Mouse (Mus musculus) heart, embryonic 13.5 days (tissue): ENCODE results near the gene Mmp28. TPM values are rescaled to one million over a fixed set of nuclear protein-coding genes. Genes with fewer than 3 reads are reported as not detected.
A peak's percentile ranks its signal among the peaks of the same experiment; 100 is the strongest.

ENCODE experiments used
- ATAC-seq: fragments of 200-750 bp; cut with Nextera tagmentation; 2 replicates; pipeline ENCODE4 v1.8.0; 2017; ENCODE audit warnings: moderate TSS enrichment; ENCODE audit not compliant: insufficient number of reproducible peaks, low FRiP score, low TSS enrichment; ENCODE audit errors: extremely low read depth
- H3K27ac ChIP-seq: fragments of 300-500 bp; sonication (generic); replicated peaks from 2 replicates; pipeline ENCODE4 v1.5.1; 2015; ENCODE audit warnings: moderate library complexity, mild to moderate bottlenecking, inconsistent platforms
- H3K27me3 ChIP-seq: fragments of 300-500 bp; sonication (generic); replicated peaks from 2 replicates; pipeline ENCODE4 v1.6.1; 2015; ENCODE audit warnings: mild to moderate bottlenecking, inconsistent platforms
- H3K36me3 ChIP-seq: fragments of 300-500 bp; sonication (generic); 2 replicates; pipeline ENCODE4 v1.6.1; 2015; ENCODE audit warnings: mild to moderate bottlenecking, inconsistent platforms
- H3K4me1 ChIP-seq: fragments of 300-500 bp; sonication (generic); 2 replicates; pipeline ENCODE4 v1.6.1; 2015; ENCODE audit warnings: inconsistent platforms
- H3K4me2 ChIP-seq: fragments of 300-500 bp; sonication (generic); 2 replicates; pipeline ENCODE4 v1.6.1; 2015; ENCODE audit warnings: inconsistent platforms, mild to moderate bottlenecking, moderate library complexity
- H3K4me3 ChIP-seq: fragments of 300-500 bp; sonication (generic); 2 replicates; pipeline ENCODE4 v1.5.1; 2015; ENCODE audit warnings: moderate library complexity, mild to moderate bottlenecking, inconsistent platforms
- H3K9ac ChIP-seq: fragments of 300-500 bp; sonication (generic); 2 replicates; pipeline ENCODE4 v1.6.1; 2015; ENCODE audit warnings: inconsistent platforms, mild to moderate bottlenecking, moderate library complexity
- H3K9me3 ChIP-seq: fragments of 300-500 bp; sonication (generic); 2 replicates; pipeline ENCODE4 v1.6.1; 2016; ENCODE audit warnings: inconsistent platforms
- WGBS: fragments of 180-500 bp; shearing (Covaris S2); methylation state at CpG from one replicate; pipeline ENCODE4 v1.1.7; 2015; ENCODE audit warnings: mixed read lengths; 5-methylcytosine and 5-hydroxymethylcytosine counted together
- polyA plus RNA-seq: library from polyadenylated mRNA; unstranded; fragments of >200 nt; fragmentation: Nextera tagmentation; extraction: Ambion mirVana; gene quantifications from 2 replicates; pipeline ENCODE4 v1.2.1, GENCODE M21; 2015

Mmp28 gene
- polyA plus RNA-seq, 1 experiment from 2014 or later: 2.5 TPM

- no peaks in the 10 kb centered on the region for H3K9me3 ChIP-seq
- H3K36me3 ChIP-seq: peaks cover 53% of the 10 kb centered on the region
- no peak overlapping the region for H3K4me2 ChIP-seq
- no peak for ATAC-seq
- H3K4me3 ChIP-seq: no peak overlapping the region
- no peak overlapping the region for H3K9ac ChIP-seq
- peaks cover 46% of the 10 kb centered on the region for H3K4me1 ChIP-seq
- no peak overlapping the region for H3K27ac ChIP-seq
- 48% methylated on average over 7 of the region's 7 CpGs for WGBS
- no peaks in the 10 kb centered on the region for H3K27me3 ChIP-seq
These were observed 59.1 kb downstream of the Mmp28 start for GRCm38 (mm10) chr11:83403787-83404186.

- H3K9ac ChIP-seq: no peak overlapping the region
- no peak for ATAC-seq
- peaks cover 33% of the 10 kb centered on the region for H3K4me1 ChIP-seq
- no peak overlapping the region for H3K4me2 ChIP-seq
- H3K27ac ChIP-seq: no peak overlapping the region
- no peak overlapping the region for H3K4me3 ChIP-seq
- no peaks in the 10 kb centered on the region for H3K27me3 ChIP-seq
- H3K36me3 ChIP-seq: peaks cover 71% of the 10 kb centered on the region
- H3K9me3 ChIP-seq: no peaks in the 10 kb centered on the region
- WGBS: 67% methylated on average over 5 of the region's 5 CpGs
These were observed 64.1 kb downstream of the Mmp28 start for GRCm38 (mm10) chr11:83398724-83399123.

GRCm38 (mm10) chr11:83397626-83398025, 65.2 kb downstream of the Mmp28 start:
- WGBS: 80% methylated on average over 7 of the region's 7 CpGs
- no peak for ATAC-seq
- Histone ChIP-seq H3K9me3 (no peaks in the 10 kb centered on the region), H3K4me3 (no peak overlapping the region), H3K36me3 (peaks cover 62% of the 10 kb centered on the region), H3K27ac (no peak overlapping the region), H3K9ac (no peak overlapping the region), H3K4me2 (no peak overlapping the region), H3K4me1 (peaks cover 31% of the 10 kb centered on the region), H3K27me3 (no peaks in the 10 kb centered on the region)

GRCm38 (mm10) chr11:83394802-83395439, 68.0 kb downstream of the Mmp28 start:
- H3K4me2 ChIP-seq: peak overlapping the region; percentile 20; the same call in 1 of the 2 replicates
- peaks cover 63% of the 10 kb centered on the region for H3K36me3 ChIP-seq
- peaks cover 46% of the 10 kb centered on the region for H3K4me1 ChIP-seq
- H3K27ac ChIP-seq: peak overlapping the region; percentile 60
- H3K9me3 ChIP-seq: no peaks in the 10 kb centered on the region
- no peaks in the 10 kb centered on the region for H3K27me3 ChIP-seq
- no peak overlapping the region for H3K4me3 ChIP-seq
- H3K9ac ChIP-seq: no peak overlapping the region
- WGBS: 34% methylated on average over 6 of the region's 6 CpGs
- no peak; the same call in 1 of the 2 replicates for ATAC-seq

- H3K27me3 ChIP-seq: no peaks in the 10 kb centered on the region
- peaks cover 46% of the 10 kb centered on the region for H3K4me1 ChIP-seq
- WGBS: 39% methylated on average over 4 of the region's 4 CpGs
- peak overlapping the region; percentile 96 for H3K27ac ChIP-seq
- H3K4me2 ChIP-seq: peak overlapping the region; percentile 50
- no peak for ATAC-seq
- no peak overlapping the region; the same call in 1 of the 2 replicates for H3K9ac ChIP-seq
- no peak overlapping the region for H3K4me3 ChIP-seq
- peaks cover 59% of the 10 kb centered on the region for H3K36me3 ChIP-seq
- no peaks in the 10 kb centered on the region for H3K9me3 ChIP-seq
These were observed 69.8 kb downstream of the Mmp28 start for GRCm38 (mm10) chr11:83393062-83393461.

Other genes with a start within 250 kb of the Mmp28 start
- 0.84 and 0.88 TPM in 2 replicates for gene Slfn14, start 176.3 kb downstream of the Mmp28 start, polyA plus RNA-seq
- gene Ap2b1, start 164.0 kb downstream of the Mmp28 start, polyA plus RNA-seq: 36.2 and 37.2 TPM in 2 replicates
- gene Pex12, start 160.5 kb downstream of the Mmp28 start, polyA plus RNA-seq: 8.5 and 8.6 TPM in 2 replicates
- gene Rasl10b, start 53.9 kb downstream of the Mmp28 start, polyA plus RNA-seq: 7.2 and 7.3 TPM in 2 replicates
- 0.11 TPM in 1 of 2 replicates, not detected in the other for gene Gas2l2, start 33.6 kb downstream of the Mmp28 start, polyA plus RNA-seq
- 1.4 and 2.1 TPM in 2 replicates for gene 1700020L24Rik, start 25.4 kb downstream of the Mmp28 start, polyA plus RNA-seq
- 9.7 and 10.5 TPM in 2 replicates for gene Taf15, start 10.0 kb upstream of the Mmp28 start, polyA plus RNA-seq
- not detected in 2 replicates for gene Heatr9, start 59.1 kb upstream of the Mmp28 start, polyA plus RNA-seq
- 0.31 and 0.40 TPM in 2 replicates for gene Ccl5, start 67.4 kb upstream of the Mmp28 start, polyA plus RNA-seq
- 2.1 and 2.7 TPM in 2 replicates for gene Ccl9, start 115.6 kb upstream of the Mmp28 start, polyA plus RNA-seq
- gene Ccl6, start 130.0 kb upstream of the Mmp28 start, polyA plus RNA-seq: 2.7 and 3.8 TPM in 2 replicates
- not detected in 2 replicates for gene Rpl9-ps1, start 182.6 kb upstream of the Mmp28 start, polyA plus RNA-seq
- gene Ccl3, start 186.3 kb upstream of the Mmp28 start, polyA plus RNA-seq: 0.59 and 0.80 TPM in 2 replicates
- 1.2 and 2.1 TPM in 2 replicates for gene Ccl4, start 199.5 kb upstream of the Mmp28 start, polyA plus RNA-seq
- 1.1 and 2.0 TPM in 2 replicates for gene Wfdc17, start 240.9 kb upstream of the Mmp28 start, polyA plus RNA-seq
- 3.1 and 3.4 TPM in 2 replicates for gene Wfdc18, start 245.9 kb upstream of the Mmp28 start, polyA plus RNA-seq